Mouse (Mus musculus) bone marrow, adult 2 months (tissue): ENCODE results near the gene Map4.

ENCODE experiments used
- CTCF ChIP-seq: fragments of 200-500 bp; IDR thresholded peaks from 2 replicates; pipeline ENCODE4 v1.5.1; 2011; ENCODE audit warnings: low read length, control low read depth; ENCODE audit not compliant: control insufficient read depth, insufficient read depth
- POLR2A ChIP-seq: fragments of 200-500 bp; IDR thresholded peaks from 2 replicates; pipeline ENCODE4 v1.6.1; 2011; ENCODE audit warnings: low read depth, mild to moderate bottlenecking, control low read depth, low read length, borderline replicate concordance; ENCODE audit not compliant: control insufficient read depth

- TF ChIP-seq CTCF (no peak), POLR2A (no peak)
These were observed 71.2 kb downstream of the Map4 start for GRCm38 (mm10) chr9:110002413-110002812.
